Mouse (Mus musculus) liver, embryonic 14.5 days (tissue): ENCODE measurements around the gene Itfg2.

Experiments used
- CTCF ChIP-seq: IDR thresholded peaks from 2 replicates; pipeline ENCODE4 v1.5.1; 2016; ENCODE audit warnings: antibody characterized with exemption, low read depth, control low read depth
- EP300 ChIP-seq: IDR thresholded peaks from 2 replicates; pipeline ENCODE4 v1.6.1; 2016; ENCODE audit warnings: antibody characterized with exemption, low read depth

DNA sequence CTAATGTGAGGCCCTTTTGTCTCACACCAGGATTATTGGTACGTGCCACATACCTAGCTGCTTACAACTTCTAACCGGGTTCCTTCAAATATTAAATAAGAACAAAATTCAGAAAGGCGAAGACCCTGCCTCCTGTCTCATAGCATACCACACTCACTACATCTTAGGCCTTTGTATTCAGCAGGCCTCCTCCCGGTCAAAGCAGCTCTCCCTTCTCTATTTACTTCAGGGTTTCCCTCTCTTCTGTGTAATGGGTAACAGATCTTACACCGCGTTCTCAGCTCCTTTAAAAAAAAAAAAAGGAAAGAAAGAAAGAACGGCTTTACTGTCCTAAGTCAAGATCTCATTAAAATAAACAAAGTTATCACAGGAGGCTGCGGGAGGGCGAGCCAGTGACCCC is 62.8 kb downstream of the Itfg2 start:
- TF ChIP-seq EP300 (no peak), CTCF (no peak)
